Mouse (Mus musculus): ENCODE data around the gene Dchs1. TPM values are rescaled to one million over a fixed set of nuclear protein-coding genes. Genes with fewer than 3 reads are reported as not detected.
A peak's percentile ranks its signal among the peaks of the same experiment; 100 is the strongest.

Gene Dchs1
- total RNA-seq, 4 experiments from 2014 or later = 1.4 to 2.1 (median 1.7) TPM

DNA sequence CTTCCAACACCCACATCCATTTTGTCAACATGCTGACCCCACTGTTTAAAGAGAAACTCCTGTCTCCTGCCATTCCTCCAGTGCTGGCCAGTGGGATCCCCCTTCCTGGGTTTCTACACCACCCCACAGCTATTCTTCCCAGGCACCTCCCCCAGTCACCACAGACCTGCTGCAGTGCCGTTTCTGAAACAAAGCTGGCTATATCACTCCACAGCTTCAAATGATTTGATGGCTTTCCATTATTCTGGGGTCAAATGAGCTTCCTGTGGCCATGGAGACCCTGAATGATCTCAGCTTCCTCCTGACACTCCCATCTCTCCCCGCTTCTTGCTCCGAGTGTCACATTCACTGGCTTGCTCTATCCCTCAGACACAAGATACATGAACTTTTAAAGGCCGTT lies 2.9 kb downstream of the Dchs1 start:
- DNase-seq (ENCODE audit: low spot score in 2 of 2) = no peak

DNA sequence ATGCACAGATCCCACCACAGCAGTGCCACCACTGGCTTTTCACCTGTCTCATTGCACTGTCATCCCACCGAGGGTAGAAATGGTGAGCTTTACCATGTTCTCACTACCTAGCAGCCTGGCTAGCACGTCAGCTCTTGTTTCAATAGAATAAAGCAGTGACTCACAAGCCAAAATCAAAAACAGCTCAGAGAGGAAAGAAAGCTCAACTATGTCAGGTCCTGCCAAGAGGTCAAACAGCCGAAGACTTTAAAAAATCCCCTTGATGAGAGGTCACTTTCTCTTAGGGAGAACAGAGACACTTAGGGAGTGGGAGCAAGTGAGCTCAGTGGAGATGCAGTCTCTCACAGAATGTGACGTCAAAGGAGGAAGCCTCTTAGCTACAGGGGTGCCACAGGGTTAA lies 3.6 kb downstream of the Dchs1 start:
- DNase-seq (ENCODE audit: low spot score in 2 of 2) = no peak

DNA sequence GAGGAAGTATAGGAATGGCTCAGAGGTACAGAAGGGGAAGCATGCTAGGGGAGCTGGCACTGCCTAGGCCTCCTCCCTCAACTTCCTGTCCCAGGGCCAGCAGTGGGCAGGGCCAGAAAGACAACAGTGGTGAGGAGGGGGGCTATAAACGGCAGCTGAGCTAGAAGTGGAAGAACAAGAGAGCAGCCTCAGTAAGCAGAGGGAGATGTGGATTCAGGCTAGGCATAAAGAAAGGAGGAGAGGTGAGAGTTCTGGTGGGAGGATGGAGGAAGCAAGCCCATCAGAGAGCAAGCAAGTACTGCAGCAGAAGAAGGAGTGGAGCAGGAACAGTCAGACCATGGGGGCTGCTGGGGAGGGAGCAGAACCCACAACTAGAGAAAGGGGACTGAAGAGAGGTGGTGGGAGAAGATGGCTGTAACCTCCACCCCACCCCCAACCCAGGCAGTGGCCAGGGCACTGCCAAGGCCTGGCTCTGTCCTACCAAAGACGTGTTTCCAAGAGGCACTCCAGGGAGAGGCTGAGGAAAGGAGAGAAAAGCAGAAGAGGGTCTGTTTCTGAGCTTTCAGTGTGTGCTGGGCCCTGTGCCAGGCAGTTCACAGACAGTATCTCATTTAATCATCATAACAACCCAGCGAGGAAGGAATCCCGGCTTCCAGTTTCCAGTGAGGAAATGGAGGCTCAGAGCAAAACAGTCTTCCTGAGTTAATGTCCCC lies 8.7 kb downstream of the Dchs1 start:
- DNase-seq (ENCODE audit: low spot score in 2 of 2) = no peak

DNA sequence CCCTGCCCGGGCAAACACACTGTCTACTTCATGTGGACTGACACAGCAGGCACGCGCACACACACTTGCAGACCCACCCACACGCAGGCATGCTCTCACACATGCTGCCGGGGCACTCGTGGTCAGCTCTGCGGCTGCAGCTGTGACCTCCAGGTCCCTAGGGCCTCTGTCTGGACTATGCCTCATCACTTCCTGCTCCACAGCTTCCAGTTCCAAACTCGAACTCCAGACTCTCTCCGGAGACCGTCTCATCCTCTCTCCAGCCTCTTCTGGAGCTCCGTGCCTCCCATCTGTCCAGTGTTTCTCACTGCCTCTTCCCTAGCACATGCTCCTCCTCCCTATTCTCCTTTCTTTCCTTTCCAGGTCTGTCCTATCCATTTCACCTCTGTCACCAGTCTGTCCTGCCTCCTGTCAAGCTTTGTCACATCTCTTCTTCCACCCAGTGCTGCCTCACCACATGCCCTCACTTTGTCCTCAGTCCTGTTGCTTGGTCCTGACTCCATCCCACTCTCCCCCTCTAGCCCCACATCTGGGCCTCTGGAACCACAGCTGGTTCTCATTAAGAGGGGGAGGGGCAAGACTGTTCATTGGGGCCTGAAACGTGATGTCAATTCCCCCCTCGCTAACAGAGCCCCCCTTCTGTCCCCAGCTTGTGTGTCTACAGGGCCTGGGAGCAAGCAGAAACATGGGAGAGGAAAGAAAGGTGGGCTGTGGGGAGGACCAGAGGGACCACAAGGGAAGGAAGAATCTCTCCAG lies 9.5 kb downstream of the Dchs1 start:
- peak; percentile 66 to 80 for DNase-seq (ENCODE audit: low spot score in 2 of 2)

DNA sequence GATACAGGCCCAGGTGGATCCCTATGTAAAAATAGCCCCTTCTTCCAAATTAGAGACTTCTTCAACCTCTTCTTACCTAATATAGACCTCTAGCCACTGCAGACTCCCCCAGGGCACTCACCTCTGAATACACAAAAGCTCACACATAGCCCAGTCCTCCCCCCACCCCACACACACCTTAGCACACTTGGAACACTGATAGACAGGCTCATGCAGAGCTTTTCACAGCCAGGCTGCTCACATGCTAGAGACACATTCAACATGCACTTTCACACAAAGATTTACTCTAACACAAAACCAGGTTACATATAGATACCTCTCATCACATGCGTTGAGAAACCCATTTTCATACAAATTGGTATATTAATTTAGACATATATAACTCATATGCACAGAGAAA lies 10.1 kb downstream of the Dchs1 start:
- no peak for DNase-seq (ENCODE audit: low spot score in 2 of 2)

DNA sequence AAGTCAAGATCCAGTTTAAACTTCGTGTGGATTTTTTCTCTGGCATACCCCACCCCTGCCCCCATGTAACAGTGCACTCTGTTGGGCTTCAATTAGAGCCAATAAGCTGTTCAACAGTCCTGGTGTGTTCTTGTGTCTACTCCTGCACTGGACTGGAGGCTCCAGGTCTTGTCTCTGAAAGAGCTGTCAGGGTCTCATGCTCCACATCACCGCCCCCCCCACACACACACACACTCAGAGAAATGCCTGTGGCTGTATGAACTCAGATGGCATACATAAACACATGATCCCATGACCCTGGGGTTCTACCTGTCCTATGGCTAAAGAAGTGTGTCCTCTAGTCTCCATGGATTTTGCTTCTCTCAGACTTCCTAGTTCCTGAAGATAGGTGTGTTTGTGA lies 11.4 kb downstream of the Dchs1 start:
- DNase-seq (ENCODE audit: low spot score in 2 of 2) = no peak

DNA sequence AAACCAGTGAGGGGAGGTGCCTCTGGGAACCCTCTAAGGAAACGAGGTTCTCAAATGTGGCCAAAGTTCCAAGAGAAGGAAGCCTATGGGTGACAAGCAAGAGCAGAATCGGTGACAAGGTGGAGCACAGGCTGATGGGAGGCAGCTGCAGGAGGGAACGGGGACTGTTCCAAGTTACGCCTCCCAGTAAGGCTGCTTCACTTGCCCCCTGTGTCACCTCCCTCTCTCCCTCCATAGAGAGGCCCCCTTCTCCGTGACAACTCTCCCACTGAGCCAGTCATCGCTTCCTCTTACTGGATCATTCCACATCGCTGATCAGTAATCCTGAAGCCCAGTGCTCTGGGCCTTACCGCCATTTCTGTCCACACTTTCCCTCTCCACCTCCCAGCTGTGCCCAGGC lies 12.8 kb downstream of the Dchs1 start:
- no peak for DNase-seq (ENCODE audit: low spot score in 2 of 2)

DNA sequence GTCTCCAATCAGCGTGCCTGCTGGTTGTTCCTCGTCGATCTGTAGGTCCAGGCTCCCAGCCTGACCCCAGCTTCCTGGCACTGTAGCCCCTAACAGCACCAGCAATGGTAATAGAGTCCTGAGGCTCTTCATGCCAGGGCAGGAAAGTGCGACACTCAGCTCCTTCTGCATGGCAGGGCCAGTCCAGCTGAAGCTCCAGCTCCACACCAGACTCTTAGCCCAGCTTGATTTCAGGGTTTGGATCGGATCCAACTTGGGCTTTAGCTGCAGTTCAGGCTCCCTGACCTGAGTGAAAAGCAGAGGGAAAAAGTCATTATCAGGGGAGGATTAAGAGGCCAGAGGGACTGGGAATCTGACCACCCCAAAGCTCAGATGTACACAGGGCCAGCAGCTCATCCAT lies 14.4 kb downstream of the Dchs1 start:
- no peak for DNase-seq (ENCODE audit: low spot score in 2 of 2)

DNA sequence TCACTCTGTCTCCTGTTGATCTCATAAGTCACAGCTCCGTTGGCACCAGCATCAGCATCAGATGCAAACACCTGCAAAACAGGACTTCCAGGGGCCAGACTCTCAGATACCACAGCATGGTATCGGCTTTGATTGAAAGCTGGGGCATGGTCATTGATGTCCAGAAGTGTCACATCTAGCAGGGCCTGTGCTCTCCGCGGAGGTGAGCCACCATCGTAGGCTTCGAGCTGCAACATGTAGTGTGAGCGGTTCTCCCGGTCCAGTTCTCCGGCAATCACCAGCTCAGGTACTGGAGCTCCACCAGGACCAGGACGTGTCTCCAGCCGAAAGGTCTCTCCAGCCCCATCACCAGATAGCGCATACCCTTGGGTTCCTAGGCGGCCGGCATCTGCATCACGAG lies 15.1 kb downstream of the Dchs1 start:
- DNase-seq (ENCODE audit: low spot score in 2 of 2) = no peak

DNA sequence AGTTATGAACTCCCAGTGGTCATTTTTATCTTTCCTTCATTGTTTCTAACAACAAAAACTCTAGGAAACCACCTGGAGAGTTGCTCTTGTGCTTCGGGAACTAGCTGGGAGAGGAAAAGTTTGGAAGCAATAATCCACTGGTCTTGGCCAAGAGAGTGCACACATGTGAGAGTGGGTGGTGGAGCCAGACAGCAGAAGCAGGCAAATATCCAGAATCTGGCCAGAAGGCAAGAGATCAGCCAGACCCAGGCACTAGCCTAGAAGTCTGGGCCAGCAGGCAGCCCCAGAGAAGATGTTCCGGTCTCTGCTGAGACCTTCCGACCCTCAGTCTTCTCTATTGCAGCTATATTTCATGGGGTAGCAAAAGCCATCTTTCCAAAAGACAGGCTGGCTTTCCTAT lies 17.5 kb downstream of the Dchs1 start:
- DNase-seq (ENCODE audit: low spot score in 2 of 2) = peak; percentile 25 to 46

DNA sequence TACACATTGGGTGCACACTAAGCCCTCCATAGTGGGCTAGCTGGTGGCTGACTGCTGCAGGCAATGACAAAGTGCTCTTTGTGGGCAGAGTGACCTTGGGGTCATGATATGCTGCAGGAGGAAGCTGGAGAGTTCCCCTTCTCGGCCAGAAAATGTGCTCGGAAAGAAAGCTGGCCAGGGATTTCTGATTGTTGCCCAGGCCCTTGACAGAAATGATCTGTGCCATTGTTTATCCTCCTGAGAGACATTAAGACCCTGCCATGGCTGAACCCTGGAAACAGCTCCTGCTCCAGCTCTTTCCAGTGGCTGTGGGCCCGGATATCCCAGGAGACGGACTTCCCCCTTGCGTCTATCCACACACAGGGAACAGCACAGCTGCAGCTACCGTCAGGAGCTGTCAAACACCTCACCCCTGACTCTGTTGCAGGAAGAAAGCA lies 19.7 kb downstream of the Dchs1 start:
- DNase-seq (ENCODE audit: low spot score in 2 of 2) = no peak

DNA sequence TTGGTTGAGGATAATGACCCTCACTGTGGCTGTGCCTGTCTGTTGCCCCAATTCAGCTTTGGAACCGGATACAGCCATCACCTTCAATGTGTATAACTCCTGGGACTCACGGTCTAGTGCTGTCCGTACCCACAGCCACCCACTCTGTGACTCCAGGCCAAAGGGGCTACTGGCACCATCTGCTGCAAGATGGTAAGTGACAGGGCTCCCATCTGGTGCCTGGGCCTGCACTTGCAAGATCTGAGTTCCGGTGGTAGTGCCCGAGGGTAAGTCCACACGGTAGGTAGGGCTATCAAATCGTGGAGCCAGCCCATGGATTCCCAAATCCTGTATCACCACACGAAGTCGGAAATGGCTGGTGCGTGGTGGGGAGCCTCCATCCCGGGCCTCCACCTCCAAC lies 23.1 kb downstream of the Dchs1 start:
- no peak for DNase-seq (ENCODE audit: low spot score in 2 of 2)

DNA sequence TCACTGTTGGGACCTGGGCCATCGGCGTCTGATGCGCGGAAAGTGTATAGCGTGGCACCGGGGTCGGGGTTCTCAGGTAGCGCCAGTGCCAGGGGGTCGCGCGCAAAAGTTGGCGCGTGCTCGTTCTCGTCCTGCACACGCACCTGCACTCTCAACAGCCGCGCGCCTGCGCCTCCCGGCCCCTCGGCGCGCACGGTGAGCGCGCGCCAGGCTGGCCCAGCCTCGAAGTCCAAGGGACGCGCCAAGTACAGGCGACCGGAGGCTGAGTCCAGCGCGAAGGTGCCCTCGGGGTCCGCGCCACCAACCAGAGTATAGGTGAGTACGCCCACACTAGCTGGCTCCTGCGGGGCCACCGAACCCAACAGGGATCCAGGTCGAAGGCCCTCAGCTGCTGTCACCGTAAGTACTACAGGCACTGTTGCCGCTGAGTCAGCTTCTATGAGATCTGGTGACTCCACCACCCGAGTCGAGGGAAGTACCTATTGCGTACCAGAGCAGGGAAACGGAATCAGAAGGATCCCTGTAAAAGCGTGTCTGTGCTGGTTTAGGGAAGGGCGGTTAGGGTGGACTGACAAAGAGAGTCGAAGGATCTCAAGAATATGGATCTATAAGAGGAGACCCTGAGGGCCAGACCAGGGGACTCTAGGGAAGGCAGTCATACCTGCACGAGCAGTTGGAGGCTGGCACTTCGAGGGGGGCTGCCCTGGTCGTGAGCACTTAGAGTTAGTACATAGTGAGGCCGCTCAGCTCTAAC lies 24.8 kb downstream of the Dchs1 start:
- DNase-seq (ENCODE audit: low spot score in 2 of 2) = no peak

DNA sequence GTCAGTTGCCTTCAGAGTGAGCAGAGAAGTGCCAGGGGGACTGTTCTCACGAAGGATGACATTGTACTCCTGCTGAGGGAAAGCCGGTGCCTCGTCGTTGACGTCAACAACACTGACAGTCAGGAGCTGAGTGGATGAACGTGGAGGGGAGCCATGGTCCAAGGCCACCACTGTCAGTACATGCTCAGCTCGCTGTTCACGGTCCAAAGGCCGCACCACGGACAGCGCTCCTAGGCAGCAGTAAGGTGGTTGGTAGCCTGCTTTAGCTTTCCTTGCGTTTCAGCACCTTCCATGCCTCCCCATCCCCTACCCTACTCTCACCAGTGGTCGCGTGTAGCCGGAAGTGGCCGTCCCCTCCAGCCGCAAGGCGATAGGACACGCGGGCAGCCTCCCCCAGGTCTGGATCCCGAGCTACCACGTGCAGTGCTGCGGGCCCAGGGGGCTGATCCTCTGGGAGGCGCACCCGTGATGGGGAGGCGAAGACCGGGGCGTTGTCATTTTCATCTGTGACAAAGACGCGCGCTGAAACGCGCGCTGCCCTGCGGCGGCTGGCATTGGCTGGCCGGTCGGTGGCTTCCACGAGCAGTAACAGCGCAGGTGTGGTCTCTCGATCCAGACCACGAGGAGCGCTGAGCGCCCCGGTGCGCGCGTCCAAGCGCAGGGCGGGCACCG lies 25.5 kb downstream of the Dchs1 start:
- DNase-seq (ENCODE audit: low spot score in 2 of 2) = no peak

DNA sequence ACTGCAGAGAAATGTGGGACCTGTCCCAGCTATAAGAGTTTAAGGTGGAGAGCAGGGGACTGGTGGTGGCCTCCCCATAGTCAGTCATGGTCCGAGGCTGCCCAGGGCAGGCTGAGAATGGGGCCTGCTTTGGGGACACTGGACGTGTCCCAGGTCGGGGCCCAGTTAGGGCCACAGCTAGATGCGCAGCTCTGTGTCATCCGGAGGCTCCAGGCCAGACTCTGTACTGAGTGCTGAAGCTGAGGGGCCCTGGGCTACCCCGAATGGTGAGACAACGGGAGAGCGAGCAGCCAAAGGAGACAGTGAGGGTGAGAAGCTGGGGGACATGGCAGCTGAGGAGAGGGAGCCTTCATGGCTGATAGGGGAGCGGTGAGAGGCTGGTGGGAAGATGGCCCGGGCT lies 34.2 kb downstream of the Dchs1 start:
- DNase-seq (ENCODE audit: low spot score in 2 of 2) = peak in 1 of 2 experiments; percentile 2

DNA sequence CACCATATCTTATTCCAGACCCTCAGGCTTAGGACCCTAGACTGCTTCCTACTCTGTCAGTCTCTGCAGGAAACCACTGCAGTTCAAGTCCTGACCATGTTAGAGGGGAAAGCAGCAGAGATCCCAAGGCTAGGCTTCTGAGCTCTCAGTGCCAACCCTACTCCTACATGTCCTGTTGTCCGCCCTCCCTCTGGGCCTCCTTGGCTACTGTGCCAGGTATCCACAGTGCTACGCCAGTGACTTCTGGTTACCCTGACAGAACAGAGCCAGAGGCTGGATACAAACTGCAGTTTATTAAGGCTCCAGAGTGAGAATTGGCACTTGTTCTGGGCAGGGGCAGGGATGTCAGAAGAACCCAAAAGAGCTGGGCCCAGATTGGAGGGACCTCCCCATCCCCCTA lies 34.7 kb downstream of the Dchs1 start:
- no peak for DNase-seq (ENCODE audit: low spot score in 2 of 2)

DNA sequence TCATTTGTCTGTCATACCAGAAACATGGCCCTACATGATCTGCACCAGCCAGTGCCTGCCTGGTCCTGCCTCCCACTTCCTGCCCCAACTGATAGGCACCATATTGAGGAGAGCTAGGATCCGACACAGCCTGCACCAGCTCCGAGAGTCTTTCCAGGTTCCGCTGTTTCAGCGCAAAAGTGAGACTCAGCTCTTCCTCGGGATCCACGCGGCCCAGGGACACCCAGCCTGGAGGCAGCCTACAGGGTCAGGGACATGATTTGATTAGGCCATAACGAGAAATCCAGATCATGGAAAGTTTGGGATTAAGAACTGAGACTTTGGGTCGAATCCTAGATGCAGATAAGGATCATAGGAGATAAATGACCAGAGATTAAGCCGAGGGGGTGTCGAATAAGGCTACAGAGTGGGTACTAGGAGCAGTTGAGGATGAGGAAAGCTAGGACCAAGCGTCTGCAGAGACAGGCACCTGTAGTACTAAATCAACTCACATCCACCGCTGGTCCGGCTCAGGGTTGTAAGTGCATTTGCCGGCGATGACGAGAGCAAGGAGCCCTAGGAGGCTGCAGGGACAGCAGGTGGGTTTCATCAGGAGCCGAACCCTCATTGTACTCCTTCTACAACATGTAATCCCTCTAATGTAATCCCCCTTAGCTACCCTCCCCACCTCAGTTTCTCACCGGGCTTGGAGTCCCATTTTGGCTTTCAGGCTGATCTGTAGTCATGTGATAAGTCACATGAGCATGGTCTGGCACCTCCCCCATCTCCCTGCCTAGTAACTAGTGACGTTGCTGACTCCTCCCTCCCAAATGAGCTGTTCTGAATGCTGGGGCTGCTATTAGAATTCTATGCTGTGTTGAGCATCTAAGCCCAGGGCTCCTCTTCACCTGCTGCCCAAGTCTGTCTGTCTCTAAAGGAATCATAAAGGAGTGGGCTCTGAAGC lies 35.7 kb downstream of the Dchs1 start, which contains the start of gene Tpp1:
Gene Tpp1, minus strand, starts transcription at position 745 of the 943 bp plus-strand sequence.
- peak; percentile 87 to 88 for DNase-seq (ENCODE audit: low spot score in 2 of 2)

DNA sequence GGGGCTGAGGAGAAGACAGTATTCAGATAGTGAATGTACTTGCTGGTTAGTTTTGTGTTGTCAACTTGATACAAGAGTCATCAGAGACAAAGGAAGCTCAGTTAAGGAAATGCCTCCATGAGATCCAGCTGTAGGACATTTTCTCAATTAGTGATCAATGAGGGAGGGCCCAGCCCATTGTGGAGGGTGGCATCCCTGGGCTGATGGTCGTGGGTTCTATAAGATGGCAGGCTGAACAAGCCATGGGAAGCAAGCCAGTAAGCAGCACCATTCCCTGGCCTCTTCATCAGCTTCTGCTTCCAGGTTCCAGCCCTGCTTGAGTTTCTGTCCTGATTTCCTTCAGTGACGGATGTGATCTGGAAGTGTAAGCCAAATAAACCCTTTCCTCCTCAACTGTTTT lies 39.7 kb downstream of the Dchs1 start:
- no peak for DNase-seq (ENCODE audit: low spot score in 2 of 2)

DNA sequence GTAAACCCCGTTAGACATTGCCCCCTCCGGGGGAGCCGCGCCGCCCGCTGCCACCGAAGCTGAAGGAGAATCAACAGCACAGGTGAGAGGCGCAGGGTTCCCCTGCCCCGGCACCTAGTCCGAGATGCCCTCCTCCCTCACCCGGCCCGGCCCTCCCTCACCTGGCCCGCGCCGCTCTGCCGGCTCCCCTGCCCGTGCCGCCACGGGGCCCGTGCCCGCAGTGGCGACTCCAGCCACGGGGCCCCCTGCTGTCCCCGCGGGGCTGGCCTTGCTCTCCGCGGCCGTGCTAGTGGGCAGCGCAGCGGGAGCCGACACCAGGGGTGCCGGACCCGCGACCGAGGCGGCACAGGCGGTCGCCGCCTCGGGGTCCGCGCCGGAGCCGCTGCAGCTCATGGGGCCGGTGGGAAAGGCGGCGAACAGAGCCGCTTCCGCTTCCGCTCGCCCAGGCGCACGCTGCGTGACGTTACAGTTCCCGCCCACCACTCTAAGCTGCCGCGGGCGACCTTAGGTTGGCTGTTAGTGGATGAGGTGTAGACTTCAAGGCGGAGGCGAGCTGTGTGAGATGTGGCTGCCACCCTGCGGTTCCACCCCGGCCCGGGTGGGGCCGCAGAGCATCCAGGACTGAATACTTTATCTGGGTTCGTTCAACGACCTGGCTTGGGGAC lies 43.4 kb downstream of the Dchs1 start, which contains the start of gene Taf10:
Gene Taf10, minus strand, starts transcription at position 436 of the 665 bp plus-strand sequence.
- DNase-seq (ENCODE audit: low spot score in 2 of 2) = peak; percentile 57 to 70
